Mouse (Mus musculus) liver, embryonic 14.5 days (tissue): ENCODE results near the gene Gprc5d.

Experiments used
- CTCF ChIP-seq: IDR thresholded peaks from 2 replicates; pipeline ENCODE4 v1.5.1; 2016; ENCODE audit warnings: antibody characterized with exemption, low read depth, control low read depth
- EP300 ChIP-seq: IDR thresholded peaks from 2 replicates; pipeline ENCODE4 v1.6.1; 2016; ENCODE audit warnings: antibody characterized with exemption, low read depth

DNA sequence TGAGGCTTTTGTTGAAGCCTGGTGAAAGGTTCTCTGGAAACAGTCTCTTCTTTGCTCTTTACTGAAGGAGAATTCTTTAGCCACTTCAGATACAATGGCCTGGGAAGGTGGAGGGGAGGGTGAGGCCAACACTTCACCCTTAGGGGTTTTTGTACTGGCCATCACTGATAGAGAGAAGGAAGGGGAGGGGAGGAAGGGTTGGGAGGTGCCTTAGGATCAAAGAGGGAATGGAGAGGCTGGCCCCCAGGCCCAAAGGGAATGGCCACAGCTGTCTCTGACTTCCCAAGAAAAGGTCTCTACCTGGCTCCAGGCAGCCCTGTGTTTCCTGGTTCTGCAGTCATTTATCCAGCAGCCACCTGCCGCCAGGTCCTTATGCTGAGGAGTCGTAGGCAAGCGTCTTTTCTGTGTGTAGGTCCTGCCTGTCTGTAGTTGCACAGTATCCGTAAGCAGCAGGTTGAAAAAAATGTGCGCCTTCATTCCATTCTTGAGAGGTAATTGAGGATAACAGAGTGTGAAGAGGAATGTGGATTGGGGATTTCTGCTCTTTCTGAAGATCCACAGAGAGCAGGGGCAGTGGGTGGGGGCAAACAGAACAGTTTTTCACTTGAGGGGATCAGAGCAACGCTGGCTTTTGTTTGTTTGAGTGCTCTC, 51.2 kb downstream of the Gprc5d start:
- TF ChIP-seq EP300 (no peak), CTCF (no peak)
